Mouse (Mus musculus) granulocyte monocyte progenitor cell, adult 5-6 weeks (primary cell): ENCODE data around the gene Gm13283. TPM values are rescaled to one million over a fixed set of nuclear protein-coding genes. Genes with fewer than 3 reads are reported as not detected.

Source experiments
- total RNA-seq, 2 experiments: library from RNA; stranded (forward) in 1 of 2; stranded (reverse) in 1 of 2; fragments of 200-712, 200-1000 nt in 1 of 2; fragments of >200 nt in 1 of 2; fragmentation: Nextera tagmentation in 1 of 2; gene quantifications; 2 replicates each; pipeline ENCODE4 v1.2.3; 2014 to 2017

Gm13283 gene
- total RNA-seq, 2 experiments from 2014 or later, result 0.21 TPM; not detected in 1

Other genes with a start within 250 kb of the Gm13283 start
Only the 30 nearest of the 32 such genes appear.
- not detected in 2 replicates for gene Ifna14, start 188.3 kb upstream of the Gm13283 start, total RNA-seq (2014; fragmentation: Nextera tagmentation)
- not detected in 2 replicates for gene Ifna14, start 188.3 kb upstream of the Gm13283 start, total RNA-seq (2017)
- not detected in 2 replicates for gene Ifna9, start 167.7 kb upstream of the Gm13283 start, total RNA-seq (2014; fragmentation: Nextera tagmentation)
- not detected in 2 replicates for gene Ifna9, start 167.7 kb upstream of the Gm13283 start, total RNA-seq (2017)
- not detected in 2 replicates for gene Ifna12, start 156.7 kb upstream of the Gm13283 start, total RNA-seq (2014; fragmentation: Nextera tagmentation)
- gene Ifna12, start 156.7 kb upstream of the Gm13283 start, total RNA-seq (2017), result not detected in 2 replicates
- gene C87499, start 125.7 kb upstream of the Gm13283 start, total RNA-seq (2014; fragmentation: Nextera tagmentation), result not detected in 2 replicates
- gene C87499, start 125.7 kb upstream of the Gm13283 start, total RNA-seq (2017), result not detected in 2 replicates
- not detected in 2 replicates for gene Ifna13, start 115.7 kb upstream of the Gm13283 start, total RNA-seq (2014; fragmentation: Nextera tagmentation)
- not detected in 2 replicates for gene Ifna13, start 115.7 kb upstream of the Gm13283 start, total RNA-seq (2017)
- not detected in 2 replicates for gene Ifna16, start 83.2 kb upstream of the Gm13283 start, total RNA-seq (2014; fragmentation: Nextera tagmentation)
- not detected in 2 replicates for gene Ifna16, start 83.2 kb upstream of the Gm13283 start, total RNA-seq (2017)
- gene Ifna2, start 76.2 kb upstream of the Gm13283 start, total RNA-seq (2014; fragmentation: Nextera tagmentation), result not detected in 2 replicates
- gene Ifna2, start 76.2 kb upstream of the Gm13283 start, total RNA-seq (2017), result not detected in 2 replicates
- gene Ifnab, start 68.8 kb upstream of the Gm13283 start, total RNA-seq (2014; fragmentation: Nextera tagmentation), result not detected in 2 replicates
- not detected in 2 replicates for gene Ifnab, start 68.8 kb upstream of the Gm13283 start, total RNA-seq (2017)
- gene Gm26566, start 38.3 kb upstream of the Gm13283 start, total RNA-seq (2014; fragmentation: Nextera tagmentation), result not detected in 2 replicates
- 0.69 TPM in 1 of 2 replicates, not detected in the other for gene Gm26566, start 38.3 kb upstream of the Gm13283 start, total RNA-seq (2017)
- 33.5 and 45.5 TPM in 2 replicates for gene Klhl9, start 37.7 kb upstream of the Gm13283 start, total RNA-seq (2014; fragmentation: Nextera tagmentation)
- gene Klhl9, start 37.7 kb upstream of the Gm13283 start, total RNA-seq (2017), result 72.4 and 96.0 TPM in 2 replicates
- gene Gm13271, start 5.3 kb upstream of the Gm13283 start, total RNA-seq (2014; fragmentation: Nextera tagmentation), result not detected in 2 replicates
- not detected in 2 replicates for gene Gm13271, start 5.3 kb upstream of the Gm13283 start, total RNA-seq (2017)
- not detected in 2 replicates for gene Gm13290, start 13.7 kb downstream of the Gm13283 start, total RNA-seq (2014; fragmentation: Nextera tagmentation)
- not detected in 2 replicates for gene Gm13290, start 13.7 kb downstream of the Gm13283 start, total RNA-seq (2017)
- not detected in 2 replicates for gene Gm13289, start 16.8 kb downstream of the Gm13283 start, total RNA-seq (2014; fragmentation: Nextera tagmentation)
- gene Gm13289, start 16.8 kb downstream of the Gm13283 start, total RNA-seq (2017), result not detected in 2 replicates
- gene Gm13272, start 19.7 kb downstream of the Gm13283 start, total RNA-seq (2014; fragmentation: Nextera tagmentation), result not detected in 2 replicates
- not detected in 2 replicates for gene Gm13272, start 19.7 kb downstream of the Gm13283 start, total RNA-seq (2017)
- gene Ifnz, start 22.0 kb downstream of the Gm13283 start, total RNA-seq (2014; fragmentation: Nextera tagmentation), result 1.5 TPM in 1 of 2 replicates, not detected in the other
- gene Ifnz, start 22.0 kb downstream of the Gm13283 start, total RNA-seq (2017), result 0.22 and 0.52 TPM in 2 replicates
- gene Gm13276, start 25.6 kb downstream of the Gm13283 start, total RNA-seq (2014; fragmentation: Nextera tagmentation), result not detected in 2 replicates
- gene Gm13276, start 25.6 kb downstream of the Gm13283 start, total RNA-seq (2017), result not detected in 2 replicates
- gene Gm13277, start 28.5 kb downstream of the Gm13283 start, total RNA-seq (2014; fragmentation: Nextera tagmentation), result not detected in 2 replicates
- gene Gm13277, start 28.5 kb downstream of the Gm13283 start, total RNA-seq (2017), result not detected in 2 replicates
- gene Gm13278, start 31.4 kb downstream of the Gm13283 start, total RNA-seq (2014; fragmentation: Nextera tagmentation), result not detected in 2 replicates
- not detected in 2 replicates for gene Gm13278, start 31.4 kb downstream of the Gm13283 start, total RNA-seq (2017)
- gene Gm13275, start 34.4 kb downstream of the Gm13283 start, total RNA-seq (2014; fragmentation: Nextera tagmentation), result not detected in 2 replicates
- gene Gm13275, start 34.4 kb downstream of the Gm13283 start, total RNA-seq (2017), result not detected in 2 replicates
- gene Gm13279, start 37.3 kb downstream of the Gm13283 start, total RNA-seq (2014; fragmentation: Nextera tagmentation), result not detected in 2 replicates
- not detected in 2 replicates for gene Gm13279, start 37.3 kb downstream of the Gm13283 start, total RNA-seq (2017)
- not detected in 2 replicates for gene Gm13285, start 39.5 kb downstream of the Gm13283 start, total RNA-seq (2014; fragmentation: Nextera tagmentation)
- not detected in 2 replicates for gene Gm13285, start 39.5 kb downstream of the Gm13283 start, total RNA-seq (2017)
- gene Gm13287, start 43.1 kb downstream of the Gm13283 start, total RNA-seq (2014; fragmentation: Nextera tagmentation), result not detected in 2 replicates
- not detected in 2 replicates for gene Gm13287, start 43.1 kb downstream of the Gm13283 start, total RNA-seq (2017)
- gene Gm13288, start 45.4 kb downstream of the Gm13283 start, total RNA-seq (2014; fragmentation: Nextera tagmentation), result not detected in 2 replicates
- gene Gm13288, start 45.4 kb downstream of the Gm13283 start, total RNA-seq (2017), result not detected in 2 replicates
- not detected in 2 replicates for gene Ifna7, start 56.1 kb downstream of the Gm13283 start, total RNA-seq (2014; fragmentation: Nextera tagmentation)
- not detected in 2 replicates for gene Ifna7, start 56.1 kb downstream of the Gm13283 start, total RNA-seq (2017)
- not detected in 2 replicates for gene Ifna11, start 59.8 kb downstream of the Gm13283 start, total RNA-seq (2014; fragmentation: Nextera tagmentation)
- gene Ifna11, start 59.8 kb downstream of the Gm13283 start, total RNA-seq (2017), result not detected in 2 replicates
- gene Ifna6, start 67.3 kb downstream of the Gm13283 start, total RNA-seq (2014; fragmentation: Nextera tagmentation), result not detected in 2 replicates
- not detected in 2 replicates for gene Ifna6, start 67.3 kb downstream of the Gm13283 start, total RNA-seq (2017)
- gene Ifna5, start 75.4 kb downstream of the Gm13283 start, total RNA-seq (2014; fragmentation: Nextera tagmentation), result not detected in 2 replicates
- gene Ifna5, start 75.4 kb downstream of the Gm13283 start, total RNA-seq (2017), result not detected in 2 replicates
- gene Ifna4, start 81.7 kb downstream of the Gm13283 start, total RNA-seq (2014; fragmentation: Nextera tagmentation), result not detected in 2 replicates
- not detected in 2 replicates for gene Ifna4, start 81.7 kb downstream of the Gm13283 start, total RNA-seq (2017)
- gene Ifna1, start 90.0 kb downstream of the Gm13283 start, total RNA-seq (2014; fragmentation: Nextera tagmentation), result not detected in 2 replicates
- gene Ifna1, start 90.0 kb downstream of the Gm13283 start, total RNA-seq (2017), result not detected in 2 replicates
- not detected in 2 replicates for gene Ifne, start 120.1 kb downstream of the Gm13283 start, total RNA-seq (2014; fragmentation: Nextera tagmentation)
- not detected in 2 replicates for gene Ifne, start 120.1 kb downstream of the Gm13283 start, total RNA-seq (2017)